Mouse (Mus musculus) midbrain, embryonic 10.5 days (tissue): Measurements from ENCODE around the gene Pgm2l1. TPM values are rescaled to one million over a fixed set of nuclear protein-coding genes. Genes with fewer than 3 reads are reported as not detected.
A peak's percentile ranks its signal among the peaks of the same experiment; 100 is the strongest.

Experiments used
- DNase-seq: peaks from one replicate; pipeline ENCODE4 v3.0.0-alpha.2; 2017; ENCODE audit warnings: low spot score
- H3K27ac ChIP-seq: fragments of 300-500 bp; sonication (generic); replicated peaks from 2 replicates; pipeline ENCODE4 v1.5.1; 2016; ENCODE audit warnings: mild to moderate bottlenecking
- H3K27me3 ChIP-seq: fragments of 300-500 bp; sonication (generic); 2 replicates; pipeline ENCODE4 v1.6.1; 2016; ENCODE audit warnings: low read depth, mild to moderate bottlenecking; ENCODE audit not compliant: poor library complexity, severe bottlenecking
- H3K36me3 ChIP-seq: fragments of 300-500 bp; sonication (generic); 2 replicates; pipeline ENCODE4 v1.6.1; 2016; ENCODE audit warnings: mild to moderate bottlenecking, moderate library complexity
- H3K4me1 ChIP-seq: fragments of 300-500 bp; sonication (generic); 2 replicates; pipeline ENCODE4 v1.6.1; 2016
- H3K4me3 ChIP-seq: fragments of 300-500 bp; sonication (generic); 2 replicates; pipeline ENCODE4 v1.5.1; 2016; ENCODE audit warnings: mild to moderate bottlenecking, moderate library complexity
- H3K9me3 ChIP-seq: fragments of 300-500 bp; sonication (generic); replicated peaks from 2 replicates; pipeline ENCODE4 v1.6.1; 2016; ENCODE audit warnings: mild to moderate bottlenecking
- WGBS: fragments of 180-500 bp; shearing (Covaris S2); methylation state at CpG from one replicate; pipeline ENCODE4 v1.1.7; 2016; 5-methylcytosine and 5-hydroxymethylcytosine counted together
- polyA plus RNA-seq: library from polyadenylated mRNA; unstranded; fragments of >200 nt; fragmentation: Nextera tagmentation; extraction: Ambion mirVana; gene quantifications from 2 replicates; pipeline ENCODE4 v1.2.1, GENCODE M21; 2016

The Pgm2l1 gene
- polyA plus RNA-seq, 1 experiment from 2014 or later: 4.5 TPM

DNA sequence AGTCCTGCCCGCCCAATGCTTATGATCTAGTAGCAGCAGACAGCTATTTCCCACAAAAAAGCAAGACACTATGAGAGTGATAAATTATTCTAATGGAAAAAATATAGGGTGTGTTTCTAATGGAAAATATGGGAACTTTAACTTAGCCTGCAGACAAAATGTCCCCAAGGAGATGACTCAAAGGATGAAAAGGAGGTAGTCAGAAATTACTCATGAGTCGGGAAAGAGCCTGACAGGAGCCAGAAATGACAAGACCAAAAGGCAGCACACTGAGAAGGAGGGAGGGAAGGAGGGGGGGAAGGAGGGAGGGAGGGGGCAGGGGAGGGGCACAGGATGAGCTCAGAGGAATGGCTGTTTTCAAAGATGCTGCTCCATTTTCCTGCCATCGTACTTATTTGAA lies 54.4 kb downstream of the Pgm2l1 start:
- H3K27ac ChIP-seq: no peak overlapping the region
- no peaks in the 10 kb centered on the region for H3K36me3 ChIP-seq
- peaks cover 29% of the 10 kb centered on the region for H3K27me3 ChIP-seq
- DNase-seq: no peak
- no peak overlapping the region for H3K4me3 ChIP-seq
- H3K4me1 ChIP-seq: peaks cover 51% of the 10 kb centered on the region
- WGBS: 60% methylated on average over 3 of the region's 3 CpGs
- H3K9me3 ChIP-seq: no peaks in the 10 kb centered on the region

GRCm38 (mm10) chr7:100283298-100283697 lies 56.1 kb downstream of the Pgm2l1 start:
- DNase-seq: no peak
- no peaks in the 10 kb centered on the region for H3K9me3 ChIP-seq
- H3K27me3 ChIP-seq: peaks cover 46% of the 10 kb centered on the region
- no peak overlapping the region for H3K4me3 ChIP-seq
- H3K36me3 ChIP-seq: no peaks in the 10 kb centered on the region
- peaks cover 61% of the 10 kb centered on the region for H3K4me1 ChIP-seq
- H3K27ac ChIP-seq: peak overlapping the region; percentile 42; the same call in 1 of the 2 replicates
- 41% methylated on average over 3 of the region's 3 CpGs for WGBS

DNA sequence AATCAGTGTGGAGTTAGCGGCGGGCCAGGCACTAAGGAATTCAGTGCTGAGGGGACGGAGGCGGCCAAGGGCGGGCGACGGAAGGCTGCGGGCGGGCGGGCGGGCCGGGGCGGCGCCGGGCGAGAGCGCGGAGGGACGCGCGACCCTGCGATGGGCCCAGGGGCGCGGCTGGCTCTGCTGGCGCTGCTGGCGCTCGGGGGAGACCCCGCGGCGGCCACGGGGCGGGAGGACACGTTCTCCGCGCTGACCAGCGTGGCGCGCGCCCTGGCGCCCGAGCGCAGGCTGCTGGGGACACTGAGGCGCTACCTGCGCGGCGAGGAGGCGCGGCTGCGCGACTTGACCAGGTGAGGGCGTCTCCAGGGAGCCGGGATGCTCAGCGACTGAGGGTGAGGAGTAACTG lies 58.2 kb downstream of the Pgm2l1 start, which contains the start of gene P4ha3:
Gene P4ha3, plus strand, starts transcription at position 138 of the 400 bp plus-strand sequence.
- H3K4me1 ChIP-seq: peaks cover 64% of the 10 kb centered on the region
- H3K27me3 ChIP-seq: peaks cover 46% of the 10 kb centered on the region
- H3K27ac ChIP-seq: peak within 1 kb of the TSS; percentile 85
- no peaks in the 10 kb centered on the region for H3K9me3 ChIP-seq
- DNase-seq: peak; percentile 42
- peak within 1 kb of the TSS; percentile 75 for H3K4me3 ChIP-seq
- H3K36me3 ChIP-seq: no peaks in the 10 kb centered on the region
- 1% methylated on average over 53 of the region's 53 CpGs for WGBS

DNA sequence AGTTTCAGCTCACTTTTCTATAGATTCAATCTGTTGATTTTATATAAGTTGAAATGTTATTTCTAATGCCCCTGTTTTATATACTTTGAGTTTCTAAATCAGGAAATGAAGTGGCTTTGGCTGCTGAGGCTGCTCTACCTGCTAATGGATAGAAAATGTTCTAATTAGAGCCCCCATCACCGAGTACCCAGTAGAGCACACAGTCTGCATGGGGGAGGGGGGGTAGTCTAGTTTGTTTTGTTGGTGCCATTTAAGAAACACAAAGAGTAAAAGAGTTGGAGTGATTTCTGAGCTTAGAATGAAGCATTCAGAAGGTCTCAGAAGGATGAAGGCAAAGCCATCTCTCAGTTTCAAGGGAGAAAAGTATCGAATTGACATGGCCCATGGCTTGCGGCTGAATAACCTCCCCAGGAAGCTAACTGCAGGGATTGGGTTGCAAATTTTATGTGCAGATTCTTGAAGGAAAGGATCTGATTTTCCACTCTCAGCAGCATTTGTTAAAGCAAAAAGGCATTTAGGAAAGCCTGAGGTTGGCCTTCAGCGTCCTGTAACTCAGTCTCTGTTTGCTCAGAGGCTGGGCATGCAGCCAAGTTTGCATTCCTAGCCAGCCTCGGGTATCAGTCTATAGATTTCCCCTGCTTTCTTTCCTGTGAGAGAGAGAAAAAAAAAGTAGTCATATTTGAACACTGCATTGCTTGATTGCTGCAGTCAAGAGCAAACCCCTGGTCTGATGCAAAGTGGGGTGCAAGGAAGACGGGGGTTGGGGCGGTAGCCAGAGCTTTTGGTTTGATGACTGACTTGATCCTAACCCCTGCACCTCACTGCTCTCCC lies 60.8 kb downstream of the Pgm2l1 start:
- Histone ChIP-seq H3K4me1 (peaks cover 45% of the 10 kb centered on the region), H3K27me3 (peaks cover 46% of the 10 kb centered on the region), H3K4me3 (0 out of 2 replicates have a peak overlapping the region, but pooled peaks have one; percentile 14), H3K27ac (peak overlapping the region; percentile 68), H3K9me3 (no peaks in the 10 kb centered on the region), H3K36me3 (no peaks in the 10 kb centered on the region)
- 54% methylated on average over 7 of the region's 7 CpGs for WGBS
- DNase-seq: peak; percentile 33

DNA sequence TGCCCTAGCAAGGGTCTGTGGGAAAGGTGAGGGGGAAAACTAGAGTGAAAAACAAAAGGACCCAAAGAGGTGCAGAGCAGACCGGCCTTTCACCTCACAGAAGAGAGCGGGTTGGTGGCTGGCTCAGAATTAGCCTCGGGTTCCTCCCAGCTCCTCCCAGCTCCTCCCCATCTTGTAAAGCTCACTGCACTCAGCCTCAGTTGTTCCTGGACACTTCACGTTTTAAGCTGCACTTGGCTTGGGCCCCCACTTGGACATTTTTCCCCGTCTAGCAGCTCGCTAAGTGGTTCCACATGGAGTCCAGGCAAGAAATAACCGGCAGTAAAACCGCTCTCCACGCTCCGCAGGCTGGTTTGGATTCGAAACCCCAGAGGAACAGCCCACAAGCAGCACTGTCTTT lies 61.4 kb downstream of the Pgm2l1 start:
- H3K27me3 ChIP-seq: peaks cover 46% of the 10 kb centered on the region
- DNase-seq: peak; percentile 21
- H3K36me3 ChIP-seq: no peaks in the 10 kb centered on the region
- 42% methylated on average over 11 of the region's 11 CpGs for WGBS
- 0 out of 2 replicates have a peak overlapping the region, but pooled peaks have one; percentile 14 for H3K4me3 ChIP-seq
- H3K27ac ChIP-seq: peak overlapping the region; percentile 68
- H3K9me3 ChIP-seq: no peaks in the 10 kb centered on the region
- peaks cover 39% of the 10 kb centered on the region for H3K4me1 ChIP-seq

DNA sequence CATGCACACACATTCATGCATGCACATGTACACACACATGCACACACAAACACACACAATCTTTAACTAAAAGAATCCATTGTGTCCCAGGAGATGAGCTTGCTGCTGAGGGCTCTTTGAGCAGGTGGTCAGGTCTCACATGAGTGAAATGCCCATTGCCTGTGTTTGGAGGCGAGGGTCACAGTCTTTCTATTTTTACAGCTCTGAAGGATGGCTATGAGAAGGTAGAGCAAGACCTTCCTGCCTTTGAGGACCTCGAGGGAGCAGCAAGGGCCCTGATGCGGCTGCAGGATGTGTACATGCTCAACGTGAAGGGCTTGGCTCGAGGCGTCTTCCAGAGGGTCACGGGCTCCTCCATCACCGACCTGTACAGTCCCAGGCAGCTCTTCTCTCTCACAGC lies 66.4 kb downstream of the Pgm2l1 start:
- Histone ChIP-seq H3K36me3 (no peaks in the 10 kb centered on the region), H3K27me3 (no peaks in the 10 kb centered on the region), H3K4me1 (peaks cover 7% of the 10 kb centered on the region), H3K27ac (no peak overlapping the region), H3K4me3 (no peak overlapping the region), H3K9me3 (no peaks in the 10 kb centered on the region)
- WGBS: 90% methylated on average over 8 of the region's 8 CpGs
- peak; percentile 10 for DNase-seq

- Histone ChIP-seq H3K36me3 (no peaks in the 10 kb centered on the region), H3K4me1 (peaks cover 10% of the 10 kb centered on the region), H3K9me3 (no peaks in the 10 kb centered on the region), H3K27me3 (no peaks in the 10 kb centered on the region), H3K27ac (no peak overlapping the region), H3K4me3 (no peak overlapping the region)
- WGBS: 88% methylated on average over 2 of the region's 2 CpGs
- DNase-seq: peak; percentile 5
Observed at GRCm38 (mm10) chr7:100295745-100296144, 68.6 kb downstream of the Pgm2l1 start.

GRCm38 (mm10) chr7:100296699-100297098 lies 69.5 kb downstream of the Pgm2l1 start:
- H3K36me3 ChIP-seq: no peaks in the 10 kb centered on the region
- DNase-seq: no peak
- no peaks in the 10 kb centered on the region for H3K27me3 ChIP-seq
- H3K4me1 ChIP-seq: peaks cover 16% of the 10 kb centered on the region
- no peak overlapping the region for H3K4me3 ChIP-seq
- H3K27ac ChIP-seq: no peak overlapping the region
- no peaks in the 10 kb centered on the region for H3K9me3 ChIP-seq
- 87% methylated on average over 6 of the region's 6 CpGs for WGBS

- H3K36me3 ChIP-seq: no peaks in the 10 kb centered on the region
- H3K27me3 ChIP-seq: no peaks in the 10 kb centered on the region
- 74% methylated on average over 14 of the region's 14 CpGs for WGBS
- peaks cover 16% of the 10 kb centered on the region for H3K4me1 ChIP-seq
- DNase-seq: no peak
- no peak overlapping the region for H3K4me3 ChIP-seq
- H3K27ac ChIP-seq: no peak overlapping the region
- no peaks in the 10 kb centered on the region for H3K9me3 ChIP-seq
Observed at GRCm38 (mm10) chr7:100298861-100299510, 71.8 kb downstream of the Pgm2l1 start.

- no peaks in the 10 kb centered on the region for H3K9me3 ChIP-seq
- WGBS: 72% methylated on average over 3 of the region's 3 CpGs
- H3K4me3 ChIP-seq: no peak overlapping the region
- H3K27ac ChIP-seq: no peak overlapping the region
- no peaks in the 10 kb centered on the region for H3K36me3 ChIP-seq
- no peak for DNase-seq
- peaks cover 16% of the 10 kb centered on the region for H3K4me1 ChIP-seq
- H3K27me3 ChIP-seq: no peaks in the 10 kb centered on the region
Observed at GRCm38 (mm10) chr7:100301390-100301789, 74.2 kb downstream of the Pgm2l1 start.

DNA sequence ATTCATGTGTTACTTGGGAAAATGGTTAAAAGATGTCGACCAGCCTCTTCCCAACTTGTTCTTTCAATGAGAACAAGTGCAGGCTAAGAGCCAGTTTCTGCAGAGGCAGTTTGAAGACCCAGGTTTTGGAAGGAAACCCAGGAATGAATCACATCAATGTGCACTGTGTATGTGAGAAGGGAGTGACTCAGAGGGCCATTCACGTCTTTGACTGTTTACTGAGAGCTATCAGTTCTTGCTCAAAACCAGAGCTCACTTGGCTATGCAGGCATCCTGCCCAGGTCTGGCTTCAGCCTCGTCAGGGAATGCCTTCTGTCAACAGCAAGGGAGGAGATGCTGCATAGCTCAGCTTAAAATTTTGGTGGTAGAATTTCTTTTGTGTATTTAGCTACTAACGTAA lies 75.1 kb downstream of the Pgm2l1 start:
- Histone ChIP-seq H3K9me3 (no peaks in the 10 kb centered on the region), H3K36me3 (no peaks in the 10 kb centered on the region), H3K27me3 (no peaks in the 10 kb centered on the region), H3K27ac (no peak overlapping the region), H3K4me3 (no peak overlapping the region), H3K4me1 (peaks cover 18% of the 10 kb centered on the region)
- no peak for DNase-seq
- WGBS: 83% methylated on average over 4 of the region's 4 CpGs

DNA sequence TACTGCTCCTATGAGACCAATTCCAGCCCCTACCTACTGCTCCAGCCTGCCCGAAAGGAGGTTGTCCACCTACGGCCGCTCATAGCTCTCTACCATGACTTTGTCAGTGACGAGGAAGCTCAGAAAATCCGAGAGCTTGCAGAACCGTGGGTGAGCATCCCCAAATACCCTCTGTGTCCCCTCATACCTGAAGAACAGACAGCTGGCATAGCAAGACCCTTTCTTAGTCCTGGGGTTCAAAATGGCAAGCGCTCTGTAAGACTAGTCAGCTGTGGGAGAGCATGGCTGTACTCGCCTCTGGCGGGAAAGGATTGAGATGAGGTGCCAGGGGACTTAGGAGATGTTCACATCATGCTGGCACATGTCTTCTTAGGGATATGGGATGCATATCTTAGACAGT lies 78.7 kb downstream of the Pgm2l1 start:
- H3K4me3 ChIP-seq: no peak overlapping the region
- no peaks in the 10 kb centered on the region for H3K36me3 ChIP-seq
- no peak for DNase-seq
- WGBS: 91% methylated on average over 9 of the region's 9 CpGs
- no peaks in the 10 kb centered on the region for H3K27me3 ChIP-seq
- H3K4me1 ChIP-seq: peaks cover 43% of the 10 kb centered on the region
- H3K9me3 ChIP-seq: no peaks in the 10 kb centered on the region
- no peak overlapping the region for H3K27ac ChIP-seq
